Mouse (Mus musculus) bone marrow macrophage, adult 2 months (primary cell): ENCODE data around the gene Dnajc1.

Experiments
- CTCF ChIP-seq: IDR thresholded peaks from 2 replicates; pipeline ENCODE4 v1.5.1; 2012; ENCODE audit warnings: low read depth, mild to moderate bottlenecking, low read length, moderate library complexity
- POLR2A ChIP-seq: IDR thresholded peaks from 2 replicates; pipeline ENCODE4 v1.6.1; 2012; ENCODE audit warnings: mild to moderate bottlenecking, low read depth, low read length, borderline replicate concordance

- TF ChIP-seq CTCF (no peak), POLR2A (no peak)
These were observed 189.7 kb downstream of the Dnajc1 start for GRCm38 (mm10) chr2:18202923-18203322.
